Mouse (Mus musculus): ENCODE data around the gene Zscan21.

GRCm38 (mm10) chr5:138085421-138085911, 31.2 kb upstream of the Zscan21 start:
- TF ChIP-seq CTCF (IDR thresholded peaks at IDR 0.05; ENCODE audit: borderline replicate concordance, insufficient read depth, low read length) (no peak), POLR2A (IDR thresholded peaks at IDR 0.05; ENCODE audit: low read depth, low read length) (no peak)

All from embryonic fibroblast, embryonic 13.5 days (primary cell).